Mouse (Mus musculus): ENCODE data around the gene Ostc.

DNA sequence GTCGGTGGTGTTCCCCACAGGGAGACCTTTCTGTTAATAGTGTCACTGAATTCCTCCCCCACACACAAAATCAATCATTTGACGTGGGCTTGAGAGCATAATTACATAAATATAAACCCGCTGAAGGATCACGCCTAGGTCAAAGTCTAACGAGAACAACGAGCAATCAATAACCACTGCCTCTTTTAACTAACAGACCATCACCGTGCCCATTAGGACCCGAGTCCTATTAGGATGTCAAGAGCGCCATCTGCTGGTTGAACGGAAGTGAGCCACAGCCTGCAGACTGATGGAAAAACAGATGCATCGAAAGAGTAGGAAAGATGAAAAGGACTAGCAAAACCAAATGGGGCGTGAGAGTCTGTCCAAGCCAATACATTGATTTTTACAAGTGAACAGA, 19.6 kb downstream of the Ostc start:
- TF ChIP-seq CTCF (IDR thresholded peaks at IDR 0.05; ENCODE audit: low read depth, low read length) (peak; percentile 35; the same call in 1 of the 2 replicates), POLR2A (IDR thresholded peaks at IDR 0.05; ENCODE audit: borderline replicate concordance, low read depth, low read length) (no peak)

All from bone marrow macrophage, adult 2 months (primary cell).